Mouse (Mus musculus): ENCODE results near the gene Tmem254b. TPM values are rescaled to one million over a fixed set of nuclear protein-coding genes. Genes with fewer than 3 reads are reported as not detected.
A peak's percentile ranks its signal among the peaks of the same experiment; 100 is the strongest.
"Not testable (repeated sequence)": the region's sequence is repeated elsewhere in the genome, so short reads cannot be mapped to it uniquely, and the experiment has no call there.

Gene Tmem254b
- polyA plus RNA-seq (2014; fragmentation: Nextera tagmentation; extraction: Ambion mirVana), result 25.9 and 30.3 TPM in 2 replicates

DNA sequence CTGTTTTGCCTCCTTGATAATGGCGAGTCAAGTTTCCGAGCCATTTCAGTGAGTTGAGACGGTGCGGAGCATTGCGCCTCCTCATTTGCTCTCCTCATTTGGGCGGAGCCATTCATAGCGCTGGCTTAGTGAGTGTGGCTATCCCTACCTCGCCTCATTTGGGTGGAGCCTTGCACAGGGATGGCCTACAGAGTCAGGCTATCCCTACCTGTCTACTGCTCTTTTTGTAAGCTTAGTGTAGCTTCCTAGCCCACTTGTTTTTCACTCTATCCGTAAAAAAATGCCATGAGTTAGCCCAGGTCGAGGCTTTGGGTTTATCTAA, at the start of gene Tmem254b:
TSS of gene Tmem254b (minus strand) at position 116 of the 322 bp plus-strand sequence.
- H3K27ac ChIP-seq (ENCODE audit: low read depth, low read length); H3K4me2 ChIP-seq; H3K9me3 ChIP-seq (ENCODE audit: control insufficient read depth, low read length); H3K9ac ChIP-seq (ENCODE audit: low read depth, low read length); H3K4me3 ChIP-seq (ENCODE audit: low read depth, low read length); H3K4me1 ChIP-seq (replicated peaks; ENCODE audit: control insufficient read depth, insufficient read depth, low read length); H3K36me3 ChIP-seq (ENCODE audit: control insufficient read depth, insufficient read depth, low read length); DNase-seq (ENCODE audit: low spot score); H3K27me3 ChIP-seq (replicated peaks; ENCODE audit: control insufficient read depth, insufficient read depth, low read length): not testable (repeated sequence)
- ATAC-seq (replicated peaks; ENCODE audit: low FRiP score), result peak; percentile 87
- no CpG with 5 or more reads among the region's 10 CpGs for WGBS

DNA sequence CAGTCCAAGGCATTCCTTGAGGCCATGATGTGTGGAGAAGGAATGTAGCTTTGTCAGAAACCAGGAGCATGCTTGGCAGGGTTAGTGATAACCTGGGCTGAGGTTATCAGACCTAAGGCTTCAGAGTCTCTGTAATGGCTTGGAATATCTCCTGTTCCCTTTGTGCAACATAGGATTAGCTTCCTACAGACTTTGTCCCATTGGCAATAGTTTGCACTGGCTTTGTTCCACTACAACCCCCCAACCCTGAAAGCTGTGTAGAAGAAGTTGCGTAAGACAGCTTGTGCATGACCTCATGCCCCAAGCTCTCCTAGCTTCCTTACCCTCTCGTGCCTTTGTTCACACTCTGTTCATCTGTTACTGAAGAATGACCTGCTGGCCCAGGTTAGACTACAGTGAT, 30.3 kb upstream of the Tmem254b start:
- not testable (repeated sequence) for DNase-seq (ENCODE audit: low spot score); H3K9me3 ChIP-seq (ENCODE audit: control insufficient read depth, low read length); H3K27me3 ChIP-seq (replicated peaks; ENCODE audit: control insufficient read depth, insufficient read depth, low read length); ATAC-seq (replicated peaks; ENCODE audit: low FRiP score); H3K9ac ChIP-seq (ENCODE audit: low read depth, low read length); H3K4me2 ChIP-seq; H3K4me3 ChIP-seq (ENCODE audit: low read depth, low read length); H3K4me1 ChIP-seq (replicated peaks; ENCODE audit: control insufficient read depth, insufficient read depth, low read length); H3K27ac ChIP-seq (ENCODE audit: low read depth, low read length); H3K36me3 ChIP-seq (ENCODE audit: control insufficient read depth, insufficient read depth, low read length)
- no CpG with 5 or more reads among the region's 2 CpGs for WGBS

DNA sequence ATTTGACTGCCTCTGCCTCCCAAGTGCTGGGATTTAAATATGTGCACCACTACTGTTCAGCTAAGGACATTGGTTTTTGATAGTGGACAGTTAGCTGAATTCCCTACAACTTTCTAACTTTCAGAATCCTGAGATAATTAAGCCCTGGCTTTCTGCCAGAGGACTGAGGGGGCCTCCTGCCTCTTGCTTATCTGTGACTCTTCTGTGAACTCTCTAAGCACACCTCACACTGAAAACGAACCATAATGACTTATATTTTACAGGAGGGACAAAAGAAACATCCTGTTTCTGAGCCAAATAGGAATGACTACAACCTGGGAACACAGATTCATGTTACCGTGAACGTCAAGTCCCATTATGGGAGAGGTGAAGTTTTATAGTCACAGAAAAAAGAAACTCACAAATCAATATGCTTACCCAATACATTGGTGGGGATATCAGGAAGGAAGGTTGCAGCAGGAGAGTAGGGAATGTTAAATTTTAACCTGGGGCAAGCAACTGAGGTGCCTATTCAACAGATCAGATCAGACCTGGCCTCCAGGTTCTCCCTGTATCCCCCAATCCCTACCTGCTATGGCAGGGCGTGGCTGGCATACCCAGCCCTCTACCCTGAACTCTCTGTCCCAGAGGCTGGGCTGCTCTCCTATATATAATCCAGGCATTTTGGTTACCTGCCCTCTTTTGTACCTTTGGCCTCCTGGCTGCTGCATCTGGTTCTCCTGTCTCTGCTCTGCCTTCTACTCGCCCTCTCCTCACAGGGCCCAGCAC, 9.6 kb upstream of the Tmem254b start:
- not testable (repeated sequence) for H3K27ac ChIP-seq (ENCODE audit: low read depth, low read length); H3K9ac ChIP-seq (ENCODE audit: low read depth, low read length); H3K27me3 ChIP-seq (replicated peaks; ENCODE audit: control insufficient read depth, insufficient read depth, low read length); H3K9me3 ChIP-seq (ENCODE audit: control insufficient read depth, low read length); H3K4me1 ChIP-seq (replicated peaks; ENCODE audit: control insufficient read depth, insufficient read depth, low read length); H3K36me3 ChIP-seq (ENCODE audit: control insufficient read depth, insufficient read depth, low read length); H3K4me3 ChIP-seq (ENCODE audit: low read depth, low read length); H3K4me2 ChIP-seq; DNase-seq (ENCODE audit: low spot score)
- ATAC-seq (replicated peaks; ENCODE audit: low FRiP score), result 0 out of 2 replicates have a peak, but pooled peaks have one; percentile 23
- WGBS, result no CpG with 5 or more reads among the region's 5 CpGs

DNA sequence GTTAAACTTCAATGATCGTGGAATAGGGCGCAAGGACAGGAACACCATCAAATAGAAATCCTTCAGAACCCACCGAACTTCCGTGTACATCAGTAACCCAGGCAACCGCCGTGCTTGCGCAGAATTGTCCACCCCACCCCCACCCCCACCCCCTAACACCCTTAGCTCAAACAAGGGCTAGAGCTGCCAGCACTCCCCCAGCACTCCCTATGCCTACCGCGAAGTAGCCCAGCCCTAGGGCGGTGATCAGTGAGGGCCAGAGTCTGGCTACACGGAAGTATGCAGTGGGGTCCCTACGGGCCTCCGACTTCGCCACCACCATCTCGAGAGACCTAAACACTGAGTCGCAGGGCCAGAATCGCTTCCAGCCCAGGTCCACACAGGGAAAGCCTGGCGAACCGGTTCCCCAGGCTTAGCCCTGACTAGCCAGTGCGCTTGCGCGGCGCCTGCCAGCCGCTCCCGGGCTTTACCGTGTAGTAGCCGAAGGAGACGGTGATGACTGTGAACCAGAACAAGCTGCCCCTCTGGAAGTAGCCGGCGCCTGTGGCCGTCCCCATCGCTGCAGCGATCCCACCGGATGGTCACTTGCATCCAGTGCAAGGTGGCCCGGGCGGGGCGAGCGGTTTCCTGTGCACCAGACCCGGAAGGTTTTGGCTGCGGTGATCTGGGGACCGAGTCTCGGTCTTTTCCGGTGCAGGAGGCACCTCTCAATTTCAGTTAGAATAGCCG, 480 bp downstream of the Tmem254b start:
- H3K36me3 ChIP-seq (ENCODE audit: control insufficient read depth, insufficient read depth, low read length); H3K27me3 ChIP-seq (replicated peaks; ENCODE audit: control insufficient read depth, insufficient read depth, low read length); H3K4me3 ChIP-seq (ENCODE audit: low read depth, low read length); DNase-seq (ENCODE audit: low spot score); H3K4me2 ChIP-seq; H3K9ac ChIP-seq (ENCODE audit: low read depth, low read length); H3K9me3 ChIP-seq (ENCODE audit: control insufficient read depth, low read length); H3K27ac ChIP-seq (ENCODE audit: low read depth, low read length); H3K4me1 ChIP-seq (replicated peaks; ENCODE audit: control insufficient read depth, insufficient read depth, low read length): not testable (repeated sequence)
- no CpG with 5 or more reads among the region's 44 CpGs for WGBS
- peak; percentile 75 for ATAC-seq (replicated peaks; ENCODE audit: low FRiP score)

DNA sequence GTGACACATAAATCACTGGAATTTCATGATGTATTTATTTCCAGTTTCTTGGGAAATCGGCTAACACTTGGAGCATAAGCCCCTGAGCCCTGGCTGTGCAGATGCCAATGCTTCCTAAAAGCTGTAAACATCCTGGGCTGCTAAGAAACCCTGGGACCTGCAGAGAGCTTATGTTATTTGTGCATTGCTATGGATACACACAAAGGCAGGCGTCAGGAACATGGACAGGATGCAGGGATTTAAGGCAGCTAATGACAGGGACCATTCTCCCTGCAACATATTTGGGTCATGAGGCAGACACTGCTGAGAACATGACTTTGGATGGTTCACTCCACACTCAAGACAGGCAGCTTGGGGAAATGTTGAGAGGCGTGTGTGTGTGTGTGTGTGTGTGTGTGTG, 9.0 kb downstream of the Tmem254b start:
- not testable (repeated sequence) for H3K27ac ChIP-seq (ENCODE audit: low read depth, low read length); H3K9me3 ChIP-seq (ENCODE audit: control insufficient read depth, low read length); ATAC-seq (replicated peaks; ENCODE audit: low FRiP score); H3K9ac ChIP-seq (ENCODE audit: low read depth, low read length); H3K4me2 ChIP-seq; H3K4me3 ChIP-seq (ENCODE audit: low read depth, low read length); H3K4me1 ChIP-seq (replicated peaks; ENCODE audit: control insufficient read depth, insufficient read depth, low read length); H3K27me3 ChIP-seq (replicated peaks; ENCODE audit: control insufficient read depth, insufficient read depth, low read length); H3K36me3 ChIP-seq (ENCODE audit: control insufficient read depth, insufficient read depth, low read length); DNase-seq (ENCODE audit: low spot score)
- WGBS, result no CpG with 5 or more reads among the region's 3 CpGs

DNA sequence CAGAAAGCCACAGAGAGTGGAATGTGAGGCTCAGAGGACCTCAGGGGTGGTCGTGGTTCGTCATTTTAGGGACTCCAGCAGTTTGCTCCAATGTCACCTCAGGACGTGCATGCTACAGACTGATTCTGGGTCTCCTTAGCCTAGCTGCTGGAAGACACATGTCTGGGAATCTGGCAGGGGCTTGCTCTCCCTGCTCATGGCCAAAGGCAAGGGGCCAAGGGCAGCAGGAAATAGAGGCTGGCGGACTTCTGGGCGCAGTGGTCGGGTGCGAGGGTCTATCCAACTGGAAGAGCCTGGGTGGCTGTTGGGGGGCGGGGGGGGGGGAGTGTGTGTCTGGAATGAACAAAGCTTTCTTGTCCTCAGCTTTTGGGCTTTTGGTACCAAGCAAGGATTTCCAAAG, 18.5 kb downstream of the Tmem254b start:
- not testable (repeated sequence) for DNase-seq (ENCODE audit: low spot score); H3K4me1 ChIP-seq (replicated peaks; ENCODE audit: control insufficient read depth, insufficient read depth, low read length); H3K9me3 ChIP-seq (ENCODE audit: control insufficient read depth, low read length); H3K36me3 ChIP-seq (ENCODE audit: control insufficient read depth, insufficient read depth, low read length); H3K4me2 ChIP-seq; H3K9ac ChIP-seq (ENCODE audit: low read depth, low read length); ATAC-seq (replicated peaks; ENCODE audit: low FRiP score); H3K4me3 ChIP-seq (ENCODE audit: low read depth, low read length); H3K27ac ChIP-seq (ENCODE audit: low read depth, low read length); H3K27me3 ChIP-seq (replicated peaks; ENCODE audit: control insufficient read depth, insufficient read depth, low read length)
- WGBS, result no CpG with 5 or more reads among the region's 8 CpGs

DNA sequence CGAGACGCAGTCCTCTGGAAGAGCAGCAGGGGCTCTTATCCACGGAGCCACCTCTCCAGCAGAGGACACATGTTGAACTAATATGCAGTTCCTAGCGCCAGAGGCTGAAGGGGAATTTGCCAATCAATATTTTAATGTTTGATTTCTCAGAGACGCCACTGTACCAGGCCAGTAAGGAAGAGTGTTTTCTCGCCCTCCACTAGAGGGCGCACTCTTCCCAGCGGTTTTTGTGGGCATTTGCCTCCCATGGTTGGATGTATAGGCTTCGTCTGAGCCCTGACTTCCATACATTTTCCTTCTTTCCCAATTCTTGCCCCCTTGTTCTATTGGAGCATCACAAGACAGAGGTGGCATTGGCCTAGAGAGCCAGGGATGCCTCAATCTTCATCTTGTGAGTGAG, 20.2 kb downstream of the Tmem254b start:
- H3K4me3 ChIP-seq (ENCODE audit: low read depth, low read length); ATAC-seq (replicated peaks; ENCODE audit: low FRiP score); DNase-seq (ENCODE audit: low spot score); H3K27me3 ChIP-seq (replicated peaks; ENCODE audit: control insufficient read depth, insufficient read depth, low read length); H3K36me3 ChIP-seq (ENCODE audit: control insufficient read depth, insufficient read depth, low read length); H3K9me3 ChIP-seq (ENCODE audit: control insufficient read depth, low read length); H3K4me1 ChIP-seq (replicated peaks; ENCODE audit: control insufficient read depth, insufficient read depth, low read length); H3K9ac ChIP-seq (ENCODE audit: low read depth, low read length); H3K27ac ChIP-seq (ENCODE audit: low read depth, low read length); H3K4me2 ChIP-seq: not testable (repeated sequence)
- WGBS, result no CpG with 5 or more reads among the region's 9 CpGs

DNA sequence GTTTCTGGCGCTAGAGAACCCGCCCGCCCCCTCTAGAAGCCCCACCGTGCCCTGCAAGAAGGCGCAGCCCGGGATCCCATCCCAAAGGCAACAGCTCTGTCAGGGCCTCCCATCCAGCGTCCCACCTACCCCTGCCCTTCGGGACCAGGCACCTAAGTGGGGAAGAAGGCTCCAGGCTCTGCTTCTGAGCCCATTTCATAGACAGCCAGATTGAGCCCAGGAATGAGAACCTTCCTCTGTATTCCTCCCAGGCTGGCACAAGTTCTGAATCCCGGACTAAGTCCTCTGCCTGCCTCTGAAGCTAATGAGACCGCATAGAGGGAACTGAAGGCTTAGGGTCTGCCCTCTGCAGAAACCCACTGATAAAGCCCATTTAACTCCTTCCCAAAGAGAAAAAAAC, 24.5 kb downstream of the Tmem254b start, which contains the start of gene Plac9b:
TSS of gene Plac9b (minus strand) at position 101 of the 400 bp plus-strand sequence.
- H3K36me3 ChIP-seq (ENCODE audit: control insufficient read depth, insufficient read depth, low read length); H3K27ac ChIP-seq (ENCODE audit: low read depth, low read length); H3K9me3 ChIP-seq (ENCODE audit: control insufficient read depth, low read length); H3K4me1 ChIP-seq (replicated peaks; ENCODE audit: control insufficient read depth, insufficient read depth, low read length); ATAC-seq (replicated peaks; ENCODE audit: low FRiP score); DNase-seq (ENCODE audit: low spot score); H3K9ac ChIP-seq (ENCODE audit: low read depth, low read length); H3K4me3 ChIP-seq (ENCODE audit: low read depth, low read length); H3K4me2 ChIP-seq; H3K27me3 ChIP-seq (replicated peaks; ENCODE audit: control insufficient read depth, insufficient read depth, low read length): not testable (repeated sequence)
- no CpG with 5 or more reads among the region's 10 CpGs for WGBS

DNA sequence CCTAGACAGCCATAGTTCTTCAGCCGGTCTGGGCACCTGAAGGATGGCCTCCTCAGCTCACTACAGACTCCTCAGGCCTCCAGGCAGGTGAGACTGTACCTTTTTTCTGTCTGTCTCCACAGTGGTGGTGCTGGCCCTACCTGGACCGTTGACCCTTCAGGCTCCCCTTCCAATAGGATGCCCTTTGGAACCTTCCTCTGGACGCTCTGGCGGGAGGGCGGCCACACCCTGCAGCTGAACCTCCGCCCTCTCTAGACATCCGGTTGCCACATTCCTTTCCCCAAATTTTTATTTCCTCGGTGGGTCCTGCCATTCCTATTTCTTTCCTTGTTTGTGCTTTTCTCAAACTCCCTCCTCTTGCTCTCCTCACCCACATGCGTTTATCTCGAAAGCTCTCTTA, 25.2 kb downstream of the Tmem254b start:
- H3K9me3 ChIP-seq (ENCODE audit: control insufficient read depth, low read length); H3K36me3 ChIP-seq (ENCODE audit: control insufficient read depth, insufficient read depth, low read length); ATAC-seq (replicated peaks; ENCODE audit: low FRiP score); H3K27ac ChIP-seq (ENCODE audit: low read depth, low read length); H3K4me2 ChIP-seq; H3K9ac ChIP-seq (ENCODE audit: low read depth, low read length); H3K4me1 ChIP-seq (replicated peaks; ENCODE audit: control insufficient read depth, insufficient read depth, low read length); H3K4me3 ChIP-seq (ENCODE audit: low read depth, low read length); DNase-seq (ENCODE audit: low spot score); H3K27me3 ChIP-seq (replicated peaks; ENCODE audit: control insufficient read depth, insufficient read depth, low read length): not testable (repeated sequence)
- no CpG with 5 or more reads among the region's 10 CpGs for WGBS

All from liver, embryonic 11.5 days (tissue).